Mouse (Mus musculus) monocyte, adult 5-6 weeks (primary cell): ENCODE results near the gene Chst12. TPM values are rescaled to one million over a fixed set of nuclear protein-coding genes. Genes with fewer than 3 reads are reported as not detected.

Experiments
- ATAC-seq: fragments of 153-309, 156-312 bp; replicated peaks from 2 replicates; pipeline ENCODE4 v1.8.0; 2017; ENCODE audit warnings: mild to moderate bottlenecking; ENCODE audit not compliant: low TSS enrichment, insufficient number of reproducible peaks, severe bottlenecking, poor library complexity, low FRiP score
- total RNA-seq: library from RNA; stranded (forward); fragments of 200-1000, 200-491, 200-594 nt; gene quantifications from 3 replicates; pipeline ENCODE4 v1.2.3, GENCODE M21; 2017

Chst12 gene
- total RNA-seq, 1 experiment from 2014 or later, result 35.1 TPM

GRCm38 (mm10) chr5:140513921-140514320, 8.6 kb downstream of the Chst12 start:
- peak; percentile 87 for ATAC-seq

GRCm38 (mm10) chr5:140514799-140515486, 9.6 kb downstream of the Chst12 start:
- no peak for ATAC-seq

GRCm38 (mm10) chr5:140517159-140517920, 12.0 kb downstream of the Chst12 start:
- ATAC-seq, result no peak

- no peak for ATAC-seq
Measured at GRCm38 (mm10) chr5:140517921-140518230, 12.5 kb downstream of the Chst12 start.

GRCm38 (mm10) chr5:140521196-140521595, 15.8 kb downstream of the Chst12 start:
- no peak for ATAC-seq

GRCm38 (mm10) chr5:140526754-140527153, 21.4 kb downstream of the Chst12 start:
- ATAC-seq, result no peak

- no peak for ATAC-seq
Measured at GRCm38 (mm10) chr5:140538111-140538683, 32.8 kb downstream of the Chst12 start.

GRCm38 (mm10) chr5:140540106-140540505, 34.8 kb downstream of the Chst12 start:
- ATAC-seq, result peak; percentile 83

- no peak for ATAC-seq
Measured at GRCm38 (mm10) chr5:140542811-140543575, 37.6 kb downstream of the Chst12 start.

- ATAC-seq, result no peak
Measured at GRCm38 (mm10) chr5:140545651-140546050, 40.3 kb downstream of the Chst12 start.

- no peak for ATAC-seq
Measured at GRCm38 (mm10) chr5:140546332-140546731, 41.0 kb downstream of the Chst12 start.

GRCm38 (mm10) chr5:140549306-140550047, 44.1 kb downstream of the Chst12 start:
- ATAC-seq, result no peak

- no peak for ATAC-seq
Measured at GRCm38 (mm10) chr5:140553719-140554118, 48.4 kb downstream of the Chst12 start.

- ATAC-seq, result no peak
Measured at GRCm38 (mm10) chr5:140556859-140557258, 51.5 kb downstream of the Chst12 start.

GRCm38 (mm10) chr5:140562601-140563000, 57.3 kb downstream of the Chst12 start:
- ATAC-seq, result no peak

- no peak for ATAC-seq
Measured at GRCm38 (mm10) chr5:140564896-140565295, 59.5 kb downstream of the Chst12 start, which contains the start of gene Grifin. Gene Grifin, minus strand, starts transcription at chr5:140565071.

GRCm38 (mm10) chr5:140565451-140565850, 60.1 kb downstream of the Chst12 start:
- no peak for ATAC-seq

- ATAC-seq, result 0 out of 2 replicates have a peak, but pooled peaks have one; percentile 27
Measured at GRCm38 (mm10) chr5:140565856-140566255, 60.5 kb downstream of the Chst12 start.
